Mouse (Mus musculus): ENCODE results near the gene Btbd1.

Gene Btbd1

GRCm38 (mm10) chr7:81806067-81806466 is 23.2 kb downstream of the Btbd1 start:
- intact Hi-C loops (cut with DNase I) = no loop called here

- intact Hi-C loops (cut with DNase I) = loop anchor here (5.0 kb wide), 1 partner anchor 168 kb away; no protein-coding TSS in a partner anchor
These were observed 40.0 kb downstream of the Btbd1 start, which contains the start of gene 3110040N11Rik for GRCm38 (mm10) chr7:81789095-81789757. Gene 3110040N11Rik, minus strand, starts transcription at chr7:81789478.

GRCm38 (mm10) chr7:81788536-81788935 is 40.7 kb downstream of the Btbd1 start:
- intact Hi-C loops (cut with DNase I) = loop anchor here (5.0 kb wide), 1 partner anchor 169 kb away; no protein-coding TSS in a partner anchor

GRCm38 (mm10) chr7:81777667-81778218 is 51.5 kb downstream of the Btbd1 start:
- intact Hi-C loops (cut with DNase I) = no loop called here

GRCm38 (mm10) chr7:81775325-81775724 is 53.9 kb downstream of the Btbd1 start:
- intact Hi-C loops (cut with DNase I) = no loop called here

- intact Hi-C loops (cut with DNase I) = no loop called here
These were observed 56.3 kb downstream of the Btbd1 start for GRCm38 (mm10) chr7:81772786-81773539.

GRCm38 (mm10) chr7:81763110-81763845 is 66.0 kb downstream of the Btbd1 start:
- intact Hi-C loops (cut with DNase I) = no loop called here

GRCm38 (mm10) chr7:81762180-81763109 is 66.8 kb downstream of the Btbd1 start, which contains the start of gene Ramac:
Gene Ramac, plus strand, starts transcription at chr7:81762925.
- intact Hi-C loops (cut with DNase I) = no loop called here

- intact Hi-C loops (cut with DNase I) = loop anchor here (10.0 kb wide), 2 partner anchors 143 to 293 kb away; partner anchors contain the start of gene Cpeb1
These were observed 81.3 kb downstream of the Btbd1 start for GRCm38 (mm10) chr7:81747956-81748355.

GRCm38 (mm10) chr7:81744145-81744544 is 85.1 kb downstream of the Btbd1 start:
- intact Hi-C loops (cut with DNase I) = loop anchor here (10.0 kb wide), 2 partner anchors 139 to 289 kb away; partner anchors contain the start of gene Cpeb1

Data from adrenal gland (tissue).